Mouse (Mus musculus): ENCODE measurements around the gene Fchsd2.

GRCm38 (mm10) chr7:101173331-101173730, 80.7 kb downstream of the Fchsd2 start:
- no peak for TF ChIP-seq CTCF (IDR thresholded peaks at IDR 0.05; ENCODE audit: borderline replicate concordance, extremely low read depth, insufficient read depth, insufficient read length)
- no peak for TF ChIP-seq POLR2A (IDR thresholded peaks at IDR 0.05; ENCODE audit: borderline replicate concordance, extremely low read depth, insufficient read depth, insufficient read length, poor library complexity, severe bottlenecking)

Data from brain, embryonic 14.5 days (tissue).